Mouse (Mus musculus) stomach, embryonic 16.5 days (tissue): Measurements from ENCODE around the gene Ttc4. TPM values are rescaled to one million over a fixed set of nuclear protein-coding genes. Genes with fewer than 3 reads are reported as not detected.
A peak's percentile ranks its signal among the peaks of the same experiment; 100 is the strongest.

Experiments used
- ATAC-seq: fragments of 200-750 bp; cut with Nextera tagmentation; 2 replicates; pipeline ENCODE4 v1.8.0; 2017; ENCODE audit warnings: moderate number of reproducible peaks, moderate TSS enrichment; ENCODE audit not compliant: insufficient read depth, low FRiP score
- H3K27ac ChIP-seq: fragments of 300-500 bp; sonication (generic); 2 replicates; pipeline ENCODE4 v1.5.1; 2014; ENCODE audit warnings: low read length
- H3K27me3 ChIP-seq: fragments of 300-500 bp; sonication (generic); 2 replicates; pipeline ENCODE4 v1.6.1; 2014; ENCODE audit warnings: low read length, control low read depth, mixed read lengths; ENCODE audit not compliant: control insufficient read depth, insufficient read depth
- H3K36me3 ChIP-seq: fragments of 300-500 bp; sonication (generic); 2 replicates; pipeline ENCODE4 v1.6.1; 2014; ENCODE audit warnings: low read length; ENCODE audit not compliant: control insufficient read depth, insufficient read depth
- H3K4me1 ChIP-seq: fragments of 300-500 bp; sonication (generic); 2 replicates; pipeline ENCODE4 v1.6.1; 2014; ENCODE audit warnings: low read length, control low read depth, mixed read lengths; ENCODE audit not compliant: control insufficient read depth, insufficient read depth
- H3K4me2 ChIP-seq: fragments of 300-500 bp; sonication (generic); 2 replicates; pipeline ENCODE4 v1.6.1; 2014; ENCODE audit warnings: low read depth, low read length, mixed read lengths
- H3K4me3 ChIP-seq: fragments of 300-500 bp; sonication (generic); replicated peaks from 2 replicates; pipeline ENCODE4 v1.5.1; 2014; ENCODE audit warnings: mild to moderate bottlenecking, low read length
- H3K9ac ChIP-seq: fragments of 300-500 bp; sonication (generic); 2 replicates; pipeline ENCODE4 v1.6.1; 2014; ENCODE audit warnings: low read length
- H3K9me3 ChIP-seq: fragments of 300-500 bp; sonication (generic); replicated peaks from 2 replicates; pipeline ENCODE4 v1.6.1; 2016; ENCODE audit warnings: low read length, control low read depth; ENCODE audit not compliant: control insufficient read depth
- WGBS: fragments of 180-500 bp; shearing (Covaris S2); extraction: QIAGEN DNeasy Blood & Tissue Kit; methylation state at CpG from one replicate; pipeline ENCODE4 v1.1.7; 2014; 5-methylcytosine and 5-hydroxymethylcytosine counted together
- polyA plus RNA-seq: library from polyadenylated mRNA; unstranded; fragments of >200 nt; fragmentation: Nextera tagmentation; extraction: Ambion mirVana; gene quantifications from 2 replicates; pipeline ENCODE4 v1.2.1, GENCODE M21; 2015

Gene Ttc4
- polyA plus RNA-seq = 82.7 and 83.3 TPM in 2 replicates

- whole genome bisulfite sequencing = under 1% methylated on average over 43 of the region's 43 CpGs
- Histone ChIP-seq H3K9ac (peak within 1 kb of the TSS; percentile 93), H3K4me2 (peak within 1 kb of the TSS; percentile 55), H3K4me1 (peaks cover 5% of the 10 kb centered on the region; the same call in 1 of the 2 replicates), H3K27ac (peak within 1 kb of the TSS; percentile 56; the same call in 1 of the 2 replicates), H3K27me3 (no peaks in the 10 kb centered on the region), H3K9me3 (no peaks in the 10 kb centered on the region), H3K4me3 (peak within 1 kb of the TSS; percentile 80), H3K36me3 (peaks cover 3% of the 10 kb centered on the region; the same call in 1 of the 2 replicates)
- ATAC-seq = peak; percentile 99
Measured at GRCm38 (mm10) chr4:106678442-106679118, at the start of gene Ttc4. Gene Ttc4, minus strand, starts transcription at chr4:106678944.

- no peaks in the 10 kb centered on the region for H3K27me3 ChIP-seq
- H3K4me2 ChIP-seq = no peak overlapping the region
- H3K9me3 ChIP-seq = no peaks in the 10 kb centered on the region
- ATAC-seq = no peak
- H3K9ac ChIP-seq = no peak overlapping the region
- H3K4me1 ChIP-seq = no peaks in the 10 kb centered on the region
- no peak overlapping the region for H3K27ac ChIP-seq
- 72% methylated on average over 4 of the region's 4 CpGs for WGBS
- no peaks in the 10 kb centered on the region for H3K36me3 ChIP-seq
- no peak overlapping the region for H3K4me3 ChIP-seq
Measured at GRCm38 (mm10) chr4:106720631-106721030, 41.9 kb upstream of the Ttc4 start.

- no peak for ATAC-seq
- H3K4me3 ChIP-seq = no peak overlapping the region
- H3K36me3 ChIP-seq = no peaks in the 10 kb centered on the region
- no peak overlapping the region for H3K27ac ChIP-seq
- H3K27me3 ChIP-seq = no peaks in the 10 kb centered on the region
- no peaks in the 10 kb centered on the region for H3K9me3 ChIP-seq
- no peaks in the 10 kb centered on the region for H3K4me1 ChIP-seq
- WGBS = 84% methylated on average over 6 of the region's 6 CpGs
- H3K4me2 ChIP-seq = no peak overlapping the region
- H3K9ac ChIP-seq = no peak overlapping the region
Measured at GRCm38 (mm10) chr4:106713622-106714021, 34.9 kb upstream of the Ttc4 start.

- no peak overlapping the region for H3K4me3 ChIP-seq
- H3K4me1 ChIP-seq = peaks cover 8% of the 10 kb centered on the region; the same call in 1 of the 2 replicates
- no peaks in the 10 kb centered on the region for H3K9me3 ChIP-seq
- H3K9ac ChIP-seq = 0 out of 2 replicates have a peak overlapping the region, but pooled peaks have one; percentile 36
- H3K27ac ChIP-seq = no peak overlapping the region
- 4% methylated on average over 8 of the region's 8 CpGs for WGBS
- no peaks in the 10 kb centered on the region for H3K36me3 ChIP-seq
- ATAC-seq = no peak; the same call in 1 of the 2 replicates
- H3K27me3 ChIP-seq = no peaks in the 10 kb centered on the region
- H3K4me2 ChIP-seq = peak overlapping the region; percentile 41; the same call in 1 of the 2 replicates
Measured at GRCm38 (mm10) chr4:106708408-106708807, 29.7 kb upstream of the Ttc4 start.

GRCm38 (mm10) chr4:106707957-106708356, 29.2 kb upstream of the Ttc4 start:
- H3K4me2 ChIP-seq = peak overlapping the region; percentile 41; the same call in 1 of the 2 replicates
- 36% methylated on average over 5 of the region's 5 CpGs for WGBS
- H3K36me3 ChIP-seq = no peaks in the 10 kb centered on the region
- no peaks in the 10 kb centered on the region for H3K9me3 ChIP-seq
- 0 out of 2 replicates have a peak overlapping the region, but pooled peaks have one; percentile 36 for H3K9ac ChIP-seq
- H3K4me3 ChIP-seq = no peak overlapping the region
- no peaks in the 10 kb centered on the region for H3K27me3 ChIP-seq
- no peak overlapping the region for H3K27ac ChIP-seq
- H3K4me1 ChIP-seq = peaks cover 8% of the 10 kb centered on the region; the same call in 1 of the 2 replicates
- peak; percentile 38; the same call in 1 of the 2 replicates for ATAC-seq

GRCm38 (mm10) chr4:106705096-106705665, 26.4 kb upstream of the Ttc4 start:
- ATAC-seq = no peak
- H3K27ac ChIP-seq = 0 out of 2 replicates have a peak overlapping the region, but pooled peaks have one; percentile 16
- no peaks in the 10 kb centered on the region for H3K36me3 ChIP-seq
- H3K4me1 ChIP-seq = peaks cover 8% of the 10 kb centered on the region; the same call in 1 of the 2 replicates
- H3K4me3 ChIP-seq = no peak overlapping the region
- H3K4me2 ChIP-seq = no peak overlapping the region
- WGBS = 35% methylated on average over 8 of the region's 8 CpGs
- peak overlapping the region; percentile 16 for H3K9ac ChIP-seq
- no peaks in the 10 kb centered on the region for H3K9me3 ChIP-seq
- H3K27me3 ChIP-seq = no peaks in the 10 kb centered on the region

- H3K4me3 ChIP-seq = no peak overlapping the region
- H3K4me1 ChIP-seq = peaks cover 8% of the 10 kb centered on the region; the same call in 1 of the 2 replicates
- no peaks in the 10 kb centered on the region for H3K27me3 ChIP-seq
- peak overlapping the region; percentile 12; the same call in 1 of the 2 replicates for H3K27ac ChIP-seq
- H3K36me3 ChIP-seq = no peaks in the 10 kb centered on the region
- WGBS = 66% methylated on average over 11 of the region's 11 CpGs
- H3K9me3 ChIP-seq = no peaks in the 10 kb centered on the region
- H3K4me2 ChIP-seq = no peak overlapping the region
- no peak for ATAC-seq
- H3K9ac ChIP-seq = peak overlapping the region; percentile 18; the same call in 1 of the 2 replicates
Measured at GRCm38 (mm10) chr4:106704416-106704815, 25.7 kb upstream of the Ttc4 start.

- 0 out of 2 replicates have a peak overlapping the region, but pooled peaks have one; percentile 12 for H3K27ac ChIP-seq
- H3K36me3 ChIP-seq = no peaks in the 10 kb centered on the region
- no peak for ATAC-seq
- no peak overlapping the region for H3K9ac ChIP-seq
- peaks cover 8% of the 10 kb centered on the region; the same call in 1 of the 2 replicates for H3K4me1 ChIP-seq
- WGBS = 76% methylated on average over 10 of the region's 10 CpGs
- H3K27me3 ChIP-seq = no peaks in the 10 kb centered on the region
- no peak overlapping the region for H3K4me2 ChIP-seq
- no peaks in the 10 kb centered on the region for H3K9me3 ChIP-seq
- H3K4me3 ChIP-seq = no peak overlapping the region
Measured at GRCm38 (mm10) chr4:106703956-106704355, 25.2 kb upstream of the Ttc4 start.

GRCm38 (mm10) chr4:106700798-106701197, 22.1 kb upstream of the Ttc4 start:
- 25% methylated on average over 4 of the region's 4 CpGs for WGBS
- ATAC-seq = no peak
- H3K27me3 ChIP-seq = no peaks in the 10 kb centered on the region

More at GRCm38 (mm10) chr4:106700798-106701197, 22.1 kb upstream of the Ttc4 start:
- no peaks in the 10 kb centered on the region for H3K9me3 ChIP-seq
- peaks cover 8% of the 10 kb centered on the region; the same call in 1 of the 2 replicates for H3K4me1 ChIP-seq
- H3K4me2 ChIP-seq = no peak overlapping the region
- H3K9ac ChIP-seq = no peak overlapping the region
- no peak overlapping the region for H3K4me3 ChIP-seq
- H3K27ac ChIP-seq = no peak overlapping the region
- no peaks in the 10 kb centered on the region for H3K36me3 ChIP-seq
